Mouse (Mus musculus) heart, postnatal 0 days (tissue): ENCODE results near the gene Neurl1a. TPM values are rescaled to one million over a fixed set of nuclear protein-coding genes. Genes with fewer than 3 reads are reported as not detected.
A peak's percentile ranks its signal among the peaks of the same experiment; 100 is the strongest.
"Not testable (repeated sequence)": the region's sequence is repeated elsewhere in the genome, so short reads cannot be mapped to it uniquely, and the experiment has no call there.

Source experiments
- ATAC-seq: fragments of 200-750 bp; cut with Nextera tagmentation; 2 replicates; pipeline ENCODE4 v1.8.0; 2017; ENCODE audit warnings: low read depth, moderate number of reproducible peaks, moderate library complexity; ENCODE audit not compliant: insufficient read depth
- DNase-seq: peaks from one replicate; pipeline ENCODE4 v3.0.0-alpha.2; 2016; ENCODE audit warnings: low spot score
- H3K27ac ChIP-seq: fragments of 300-500 bp; sonication (generic); 2 replicates; pipeline ENCODE4 v1.5.1; 2014; ENCODE audit warnings: low read depth, mild to moderate bottlenecking
- H3K27me3 ChIP-seq: fragments of 300-500 bp; sonication (generic); 2 replicates; pipeline ENCODE4 v1.6.1; 2014; ENCODE audit warnings: low read length, mixed read lengths; ENCODE audit not compliant: control insufficient read depth, insufficient read depth
- H3K36me3 ChIP-seq: fragments of 300-500 bp; sonication (generic); replicated peaks from 2 replicates; pipeline ENCODE4 v1.6.1; 2014; ENCODE audit warnings: low read length, mixed read lengths; ENCODE audit not compliant: control insufficient read depth, insufficient read depth
- H3K4me1 ChIP-seq: fragments of 300-500 bp; sonication (generic); 2 replicates; pipeline ENCODE4 v1.6.1; 2014; ENCODE audit warnings: antibody characterized with exemption; ENCODE audit not compliant: control insufficient read depth, insufficient read depth
- H3K4me2 ChIP-seq: fragments of 300-500 bp; sonication (generic); 2 replicates; pipeline ENCODE4 v1.6.1; 2014; ENCODE audit warnings: low read depth, mild to moderate bottlenecking, low read length, moderate library complexity
- H3K4me3 ChIP-seq: fragments of 300-500 bp; sonication (generic); 2 replicates; pipeline ENCODE4 v1.5.1; 2014; ENCODE audit warnings: low read depth, low read length
- H3K9ac ChIP-seq: fragments of 300-500 bp; sonication (generic); replicated peaks from 2 replicates; pipeline ENCODE4 v1.6.1; 2014; ENCODE audit warnings: low read depth, low read length, mixed read lengths
- H3K9me3 ChIP-seq: fragments of 300-500 bp; sonication (generic); replicated peaks from 2 replicates; pipeline ENCODE4 v1.6.1; 2016; ENCODE audit warnings: low read length; ENCODE audit not compliant: control insufficient read depth
- CTCF ChIP-seq: IDR thresholded peaks from 2 replicates; pipeline ENCODE4 v1.5.1; 2016; ENCODE audit warnings: antibody characterized with exemption, control low read depth, low read depth
- EP300 ChIP-seq: IDR thresholded peaks from 2 replicates; pipeline ENCODE4 v1.6.1; 2016; ENCODE audit warnings: antibody characterized with exemption, low read depth
- WGBS: fragments of 180-500 bp; shearing (Covaris S2); extraction: QIAGEN DNeasy Blood & Tissue Kit; methylation state at CpG from one replicate; pipeline ENCODE4 v1.1.7; 2014; 5-methylcytosine and 5-hydroxymethylcytosine counted together
- polyA plus RNA-seq: library from polyadenylated mRNA; unstranded; fragments of >200 nt; fragmentation: Nextera tagmentation; extraction: Ambion mirVana; gene quantifications from 2 replicates; pipeline ENCODE4 v1.2.1, GENCODE M21; 2015
- total RNA-seq: library from RNA; depleted of rRNA; stranded (reverse); fragments of >200 nt; gene quantifications from 2 replicates; pipeline ENCODE4 v1.2.3, GENCODE M21; 2014; ENCODE audit warnings: low replicate concordance

The Neurl1a gene
- total and polyA plus RNA-seq, 2 experiments from 2014 or later, result 0.27 to 1.8 TPM

DNA sequence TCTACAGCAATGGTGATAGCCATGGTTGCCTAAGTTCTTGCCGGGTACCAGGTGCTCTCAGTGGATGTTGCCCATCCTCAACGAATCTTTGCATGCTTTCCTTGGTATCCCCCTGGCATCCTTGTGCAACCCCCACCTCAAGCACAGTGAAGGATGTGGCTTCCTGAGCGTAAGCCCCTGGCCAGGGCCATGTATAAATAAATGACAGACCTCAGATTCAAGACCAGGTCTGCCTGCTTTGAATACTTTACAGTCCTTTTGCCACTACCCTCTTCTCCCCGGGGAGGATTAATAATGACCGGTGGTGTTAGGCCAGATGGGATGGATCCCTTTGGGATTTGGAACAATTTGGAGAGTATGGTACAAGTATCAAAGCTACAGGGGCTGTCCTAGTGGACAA is 42.5 kb upstream of the Neurl1a start:
- DNase-seq (no peak), ATAC-seq (no peak)
- Histone ChIP-seq H3K4me3 (no peak overlapping the region), H3K9me3 (no peaks in the 10 kb centered on the region), H3K27me3 (0 out of 2 replicates have a peak, but pooled peaks cover 7% of the 10 kb centered on the region), H3K27ac (no peak overlapping the region), H3K9ac (no peak overlapping the region), H3K36me3 (peaks cover 29% of the 10 kb centered on the region), H3K4me1 (peaks cover 14% of the 10 kb centered on the region), H3K4me2 (no peak overlapping the region)
- TF ChIP-seq EP300, result no peak
- no peak for TF ChIP-seq CTCF
- WGBS, result 86% methylated on average over 5 of the region's 5 CpGs

DNA sequence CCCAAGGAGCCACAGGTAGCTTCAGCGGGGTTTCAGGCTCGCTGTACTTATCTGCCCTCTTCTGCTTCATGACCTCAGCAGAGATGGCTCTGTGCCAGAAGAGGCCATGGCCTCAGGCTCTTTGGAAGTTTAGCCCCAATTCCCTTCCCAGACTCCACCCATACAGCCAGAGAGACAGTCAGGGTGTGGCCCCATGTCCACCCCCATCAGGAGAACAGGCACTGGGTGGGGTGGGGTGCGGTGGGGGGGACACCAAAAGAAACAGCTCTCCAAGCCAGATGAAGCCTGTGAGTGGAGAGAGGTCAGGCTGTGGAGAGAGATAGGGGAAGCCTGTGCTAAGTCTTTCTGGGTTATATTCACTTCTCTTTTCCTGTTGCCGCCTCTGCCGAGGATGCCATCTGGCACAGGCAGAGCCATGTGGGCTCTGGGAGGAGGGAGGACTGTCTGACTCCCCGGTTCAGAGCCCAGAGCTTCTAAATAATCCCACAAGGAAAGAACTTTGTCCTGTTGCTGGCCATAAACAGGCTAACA is 41.5 kb upstream of the Neurl1a start:
- H3K27ac ChIP-seq, result peak overlapping the region; percentile 78
- 0 out of 2 replicates have a peak, but pooled peaks cover 7% of the 10 kb centered on the region for H3K27me3 ChIP-seq
- WGBS, result 13% methylated on average over 6 of the region's 6 CpGs
- no peaks in the 10 kb centered on the region for H3K9me3 ChIP-seq
- peak overlapping the region; percentile 55; the same call in 1 of the 2 replicates for H3K9ac ChIP-seq
- ATAC-seq (peak; percentile 39), DNase-seq (peak; percentile 66)
- H3K36me3 ChIP-seq, result peaks cover 20% of the 10 kb centered on the region
- peaks cover 14% of the 10 kb centered on the region for H3K4me1 ChIP-seq
- peak overlapping the region; percentile 67 for H3K4me2 ChIP-seq
- TF ChIP-seq EP300, result no peak
- no peak for TF ChIP-seq CTCF
- peak overlapping the region; percentile 44 for H3K4me3 ChIP-seq

DNA sequence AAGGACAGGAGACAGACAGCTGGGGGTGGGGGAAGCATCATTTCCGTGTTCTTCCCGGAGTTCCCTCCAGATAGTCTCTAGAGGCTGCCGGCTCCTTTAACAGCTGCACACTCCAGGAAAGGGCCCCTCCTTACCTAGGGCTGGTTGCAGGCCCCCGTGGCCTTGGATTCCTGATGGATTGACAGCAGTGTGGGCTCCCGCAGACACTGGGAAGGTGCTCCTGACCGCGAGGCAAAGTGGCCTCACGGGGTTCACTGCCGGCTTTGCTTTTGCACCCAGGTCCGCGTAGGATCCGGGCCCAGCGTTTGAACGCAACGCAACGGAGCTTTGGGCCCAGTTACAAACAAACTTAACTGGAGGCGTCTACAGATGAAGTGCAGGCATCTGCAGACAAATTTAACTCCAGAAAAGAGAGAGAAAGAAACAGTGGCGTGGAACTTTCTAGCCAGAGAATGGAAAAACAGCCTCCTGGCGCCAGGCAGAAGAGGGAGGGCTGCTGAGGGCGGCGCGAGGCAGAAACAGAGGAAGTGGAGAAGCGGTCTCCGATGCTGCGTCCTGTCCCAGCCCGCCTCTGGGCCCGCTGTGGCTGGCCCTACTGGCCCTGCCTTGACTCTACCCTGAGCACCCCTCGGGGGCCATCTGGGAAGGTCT is 40.7 kb upstream of the Neurl1a start, which contains the start of gene Calhm2:
TSS of gene Calhm2 (minus strand) at position 524 of the 651 bp plus-strand sequence.
- peak within 1 kb of the TSS; percentile 55 for H3K9ac ChIP-seq
- peaks cover 12% of the 10 kb centered on the region for H3K36me3 ChIP-seq
- peak within 1 kb of the TSS; percentile 78 for H3K27ac ChIP-seq
- H3K9me3 ChIP-seq, result no peaks in the 10 kb centered on the region
- no peak for TF ChIP-seq CTCF
- no peak for TF ChIP-seq EP300
- peak; percentile 74 for DNase-seq
- 0 out of 2 replicates have a peak, but pooled peaks cover 7% of the 10 kb centered on the region for H3K27me3 ChIP-seq
- H3K4me2 ChIP-seq, result peak within 1 kb of the TSS; percentile 67
- WGBS, result 4% methylated on average over 28 of the region's 28 CpGs
- H3K4me3 ChIP-seq, result peak within 1 kb of the TSS; percentile 44
- ATAC-seq, result peak; percentile 78
- H3K4me1 ChIP-seq, result peaks cover 14% of the 10 kb centered on the region

DNA sequence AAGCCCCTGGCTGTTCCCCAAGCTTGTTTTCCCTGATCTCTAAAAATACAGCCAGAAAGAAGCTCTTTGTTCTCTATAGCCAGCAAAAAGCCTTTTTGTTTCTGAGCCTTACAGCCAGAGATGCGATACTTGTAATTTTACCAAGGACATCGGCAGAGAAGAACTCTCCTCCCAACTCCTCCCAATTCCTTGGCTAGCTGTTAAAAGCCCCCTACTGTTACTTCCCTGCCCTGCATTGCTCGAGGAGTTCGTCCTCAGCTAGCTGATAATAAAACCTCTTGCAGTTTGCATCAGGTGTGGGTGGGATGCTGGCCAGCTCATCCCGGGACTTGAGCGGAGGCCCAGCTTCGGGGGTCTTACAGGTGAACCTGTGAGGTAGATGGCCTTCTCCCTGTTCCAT is 39.0 kb upstream of the Neurl1a start:
- not testable (repeated sequence) for H3K36me3 ChIP-seq, H3K4me3 ChIP-seq, DNase-seq, H3K9me3 ChIP-seq, H3K27ac ChIP-seq, ATAC-seq, H3K4me2 ChIP-seq, H3K9ac ChIP-seq, H3K27me3 ChIP-seq
- peaks cover 14% of the 10 kb centered on the region for H3K4me1 ChIP-seq
- WGBS, result 41% methylated on average over 7 of the region's 7 CpGs

DNA sequence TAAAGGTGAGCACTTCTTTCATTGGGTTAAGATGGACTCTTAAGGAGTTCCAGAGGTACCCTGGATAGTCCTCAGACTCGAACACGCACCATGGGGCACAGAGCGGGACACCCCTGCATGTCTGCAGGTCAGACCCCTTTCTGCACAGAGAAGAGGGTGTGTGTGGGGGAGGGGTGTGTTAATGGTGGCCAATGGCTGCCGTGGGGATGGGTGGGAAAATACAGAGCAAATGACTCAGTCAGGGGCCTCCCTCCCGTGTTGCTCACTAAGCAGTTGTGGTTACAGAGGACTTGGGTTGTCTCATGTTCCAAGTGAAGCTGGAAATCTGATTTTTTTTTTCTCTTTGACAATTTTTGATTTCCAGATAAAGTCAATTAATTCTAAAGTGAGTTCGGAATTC is 36.2 kb upstream of the Neurl1a start:
- Histone ChIP-seq H3K9ac (no peak overlapping the region), H3K36me3 (no peaks in the 10 kb centered on the region), H3K4me1 (peaks cover 10% of the 10 kb centered on the region), H3K4me3 (no peak overlapping the region), H3K9me3 (no peaks in the 10 kb centered on the region), H3K27me3 (0 out of 2 replicates have a peak, but pooled peaks cover 7% of the 10 kb centered on the region), H3K4me2 (no peak overlapping the region), H3K27ac (no peak overlapping the region)
- WGBS, result 71% methylated on average over 6 of the region's 6 CpGs
- DNase-seq (no peak), ATAC-seq (no peak)
- TF ChIP-seq CTCF, result no peak
- no peak for TF ChIP-seq EP300
